Mouse (Mus musculus): Measurements from ENCODE around the gene Qdpr. TPM values are rescaled to one million over a fixed set of nuclear protein-coding genes. Genes with fewer than 3 reads are reported as not detected.

Qdpr gene
- total and polyA plus RNA-seq, 3 experiments: 34.8 to 82.6 (median 79.0) TPM

DNA sequence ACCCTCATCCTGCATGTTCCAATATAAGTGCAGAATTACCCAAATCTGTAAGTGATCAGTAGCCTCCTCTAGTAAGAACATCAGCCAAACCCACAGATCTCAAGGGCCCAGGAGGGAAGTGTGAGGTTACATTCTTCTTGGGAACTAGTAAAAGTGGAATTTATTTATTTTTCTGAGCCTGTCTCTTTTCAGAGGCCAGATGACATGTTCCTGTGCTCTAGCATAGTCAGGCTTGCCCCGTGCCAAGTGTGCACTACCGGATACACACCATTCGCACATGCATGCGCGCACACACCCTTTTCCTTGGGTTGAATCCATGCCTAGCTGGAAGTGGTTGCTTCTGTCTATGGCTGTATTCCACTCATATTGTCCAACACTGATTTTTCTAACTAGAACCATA is 25.7 kb upstream of the Qdpr start:
- Histone ChIP-seq H3K79me2 (replicated peaks; ENCODE audit: control insufficient read depth, extremely low read depth, insufficient read depth, poor library complexity, severe bottlenecking) (no peaks in the 10 kb centered on the region), H3K4me1 (ENCODE audit: control insufficient read depth in 1 of 2, insufficient read depth in 2 of 2) (peaks cover 4 to 8% of the 10 kb centered on the region in 2 experiments), H3K27me3 (replicated peaks) (no peaks in the 10 kb centered on the region), H3K4me3 (replicated peaks in 1 of 3; ENCODE audit: low read depth in 2 of 3, low read length in 2 of 3, poor library complexity in 1 of 3) (no peak overlapping the region), H3K4me2 (ENCODE audit: insufficient read depth, low read depth, poor library complexity, severe bottlenecking) (no peak overlapping the region), H3K36me3 (replicated peaks in 1 of 2; ENCODE audit: control insufficient read depth in 1 of 2, insufficient read depth in 1 of 2, low read length in 1 of 2) (no peaks in the 10 kb centered on the region), H3K27ac (ENCODE audit: insufficient read depth, low read depth) (no peak overlapping the region), H3K9me3 (replicated peaks; ENCODE audit: low read length) (no peaks in the 10 kb centered on the region), H3K9ac (ENCODE audit: insufficient read depth, low read depth) (no peak overlapping the region)
- no peak for TF ChIP-seq GABPA (IDR thresholded peaks at IDR 0.05; ENCODE audit: insufficient replicate concordance, low read depth, low read length)
- no peak for DNase-seq (ENCODE audit: extremely low read depth)
- in situ Hi-C loops (cut with MboI; ENCODE audit: low pct_ligation_motif_present, low pct_unique_long_range_greater_than_20kb, low sequenced_read_pairs): loop anchor here (10.0 kb wide), 1 partner anchor 189 kb away; the partner anchor contains the start of gene Ncapg
- dilution Hi-C loops (cut with MboI; ENCODE audit: extremely low pct_ligation_motif_present, extremely low pct_unique_long_range_greater_than_20kb, low sequenced_read_pairs): no loop called here

DNA sequence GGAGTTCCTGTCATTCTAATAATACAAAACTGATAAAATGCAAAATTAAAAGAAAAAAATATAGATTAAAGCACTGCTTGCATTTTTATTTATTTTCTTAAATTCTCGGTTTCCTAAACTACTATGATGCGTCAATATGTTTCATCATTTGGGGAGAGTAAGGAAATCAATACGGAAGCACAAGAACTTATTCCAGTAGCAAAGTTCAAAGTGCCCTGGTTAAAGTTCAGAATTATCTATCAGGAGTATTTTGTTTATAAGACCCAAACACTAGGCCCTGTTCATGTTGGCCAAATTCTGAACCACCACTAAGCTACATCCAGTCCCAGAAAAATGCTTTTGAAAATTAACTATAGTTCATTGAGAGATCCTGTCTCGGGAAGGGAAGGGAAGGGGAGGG is 24.7 kb upstream of the Qdpr start:
- peaks cover 7 to 8% of the 10 kb centered on the region in 2 experiments for H3K4me1 ChIP-seq (ENCODE audit: control insufficient read depth in 1 of 2, insufficient read depth in 2 of 2)
- in situ Hi-C loops (cut with MboI; ENCODE audit: low pct_ligation_motif_present, low pct_unique_long_range_greater_than_20kb, low sequenced_read_pairs): loop anchor here (10.0 to 25.0 kb wide), 2 partner anchors 190 to 863 kb away; partner anchors contain the start of gene Ncapg
- no peaks in the 10 kb centered on the region for H3K79me2 ChIP-seq (replicated peaks; ENCODE audit: control insufficient read depth, extremely low read depth, insufficient read depth, poor library complexity, severe bottlenecking)
- H3K4me3 ChIP-seq (replicated peaks in 1 of 3; ENCODE audit: low read depth in 2 of 3, low read length in 2 of 3, poor library complexity in 1 of 3): no peak overlapping the region
- no peak overlapping the region for H3K4me2 ChIP-seq (ENCODE audit: insufficient read depth, low read depth, poor library complexity, severe bottlenecking)
- H3K9ac ChIP-seq (ENCODE audit: insufficient read depth, low read depth): no peak overlapping the region
- H3K9me3 ChIP-seq (replicated peaks; ENCODE audit: low read length): no peaks in the 10 kb centered on the region
- no peaks in the 10 kb centered on the region for H3K36me3 ChIP-seq (replicated peaks in 1 of 2; ENCODE audit: control insufficient read depth in 1 of 2, insufficient read depth in 1 of 2, low read length in 1 of 2)
- dilution Hi-C loops (cut with MboI; ENCODE audit: extremely low pct_ligation_motif_present, extremely low pct_unique_long_range_greater_than_20kb, low sequenced_read_pairs): no loop called here
- TF ChIP-seq POLR2A (IDR thresholded peaks at IDR 0.05; ENCODE audit: low read depth, low read length) (no peak), RCOR1 (conservative IDR thresholded peaks at IDR 0.05; ENCODE audit: low read depth, low read length) (no peak), TBP (conservative IDR thresholded peaks at IDR 0.05; ENCODE audit: low read depth, low read length) (no peak), ETS1 (conservative IDR thresholded peaks at IDR 0.05; ENCODE audit: low read depth, low read length) (no peak), USF2 (conservative IDR thresholded peaks at IDR 0.05; ENCODE audit: low read depth, low read length) (no peak), ZMIZ1 (IDR thresholded peaks at IDR 0.05; ENCODE audit: low read depth, low read length) (no peak), POLR2AphosphoS2 (IDR thresholded peaks at IDR 0.05; ENCODE audit: low read depth, low read length) (no peak), MAZ (IDR thresholded peaks at IDR 0.05; ENCODE audit: low read depth, low read length) (no peak), MEF2A (IDR thresholded peaks at IDR 0.05; ENCODE audit: borderline replicate concordance, low read depth, low read length) (no peak), GABPA (IDR thresholded peaks at IDR 0.05; ENCODE audit: insufficient replicate concordance, low read depth, low read length) (no peak), RAD21 (IDR thresholded peaks at IDR 0.05; ENCODE audit: low read depth, low read length) (no peak), HCFC1 (IDR thresholded peaks at IDR 0.05; ENCODE audit: low read depth, low read length) (no peak)
- no peak overlapping the region for H3K27ac ChIP-seq (ENCODE audit: insufficient read depth, low read depth)
- DNase-seq (ENCODE audit: extremely low read depth): no peak
- no peaks in the 10 kb centered on the region for H3K27me3 ChIP-seq (replicated peaks)

GRCm38 (mm10) chr5:45474215-45474614 is 24.2 kb upstream of the Qdpr start:
- Histone ChIP-seq H3K4me1 (ENCODE audit: control insufficient read depth in 1 of 2, insufficient read depth in 2 of 2) (peaks cover 7 to 8% of the 10 kb centered on the region in 2 experiments), H3K9me3 (replicated peaks; ENCODE audit: low read length) (no peaks in the 10 kb centered on the region), H3K36me3 (replicated peaks in 1 of 2; ENCODE audit: control insufficient read depth in 1 of 2, insufficient read depth in 1 of 2, low read length in 1 of 2) (no peaks in the 10 kb centered on the region), H3K27me3 (replicated peaks) (no peaks in the 10 kb centered on the region), H3K4me2 (ENCODE audit: insufficient read depth, low read depth, poor library complexity, severe bottlenecking) (peak overlapping the region; percentile 36; the same call in 1 of the 2 replicates), H3K9ac (ENCODE audit: insufficient read depth, low read depth) (no peak overlapping the region), H3K79me2 (replicated peaks; ENCODE audit: control insufficient read depth, extremely low read depth, insufficient read depth, poor library complexity, severe bottlenecking) (no peaks in the 10 kb centered on the region), H3K27ac (ENCODE audit: insufficient read depth, low read depth) (no peak overlapping the region), H3K4me3 (replicated peaks in 1 of 3; ENCODE audit: low read depth in 2 of 3, low read length in 2 of 3, poor library complexity in 1 of 3) (no peak overlapping the region)
- in situ Hi-C loops (cut with MboI; ENCODE audit: low pct_ligation_motif_present, low pct_unique_long_range_greater_than_20kb, low sequenced_read_pairs): loop anchor here (10.0 to 25.0 kb wide), 2 partner anchors 191 to 863 kb away; partner anchors contain the start of gene Ncapg
- TF ChIP-seq USF1 (IDR thresholded peaks at IDR 0.05; ENCODE audit: low read depth, low read length) (no peak), E2F4 (IDR thresholded peaks at IDR 0.05; ENCODE audit: insufficient replicate concordance, low read depth, low read length) (no peak), RAD21 (IDR thresholded peaks at IDR 0.05; ENCODE audit: low read depth, low read length) (peak; percentile 94), TCF12 (IDR thresholded peaks at IDR 0.05; ENCODE audit: low read depth, low read length) (no peak), MYC (IDR thresholded peaks at IDR 0.05; ENCODE audit: low read depth, low read length) (peak; percentile 84), SMC3 (IDR thresholded peaks at IDR 0.05; ENCODE audit: low read depth, low read length) (peak; percentile 71), USF2 (conservative IDR thresholded peaks at IDR 0.05; ENCODE audit: low read depth, low read length) (no peak), POLR2AphosphoS2 (IDR thresholded peaks at IDR 0.05; ENCODE audit: low read depth, low read length) (no peak), MAZ (IDR thresholded peaks at IDR 0.05; ENCODE audit: low read depth, low read length) (no peak), CHD1 (IDR thresholded peaks at IDR 0.05; ENCODE audit: low read depth, low read length) (no peak), ZC3H11A (IDR thresholded peaks at IDR 0.05; ENCODE audit: low read depth, low read length) (peak; percentile 38), CTCF (conservative IDR thresholded peaks at IDR 0.05 in 1 of 2, IDR thresholded peaks at IDR 0.05 in 1 of 2; ENCODE audit: low read depth in 2 of 2, low read length in 2 of 2) (peak; percentile 63 to 88)
- DNase-seq (ENCODE audit: extremely low read depth): peak; percentile 77
- dilution Hi-C loops (cut with MboI; ENCODE audit: extremely low pct_ligation_motif_present, extremely low pct_unique_long_range_greater_than_20kb, low sequenced_read_pairs): no loop called here
